Mouse (Mus musculus) thymus, adult 2 months (tissue): ENCODE results near the gene Midn.
A peak's percentile ranks its signal among the peaks of the same experiment; 100 is the strongest.

Source experiments
- CTCF ChIP-seq: fragments of 200-500 bp; IDR thresholded peaks from 2 replicates; pipeline ENCODE4 v1.5.1; 2012; ENCODE audit warnings: mild to moderate bottlenecking, control low read depth, low read length, moderate library complexity, borderline replicate concordance; ENCODE audit not compliant: control insufficient read depth, poor library complexity, insufficient read depth; ENCODE audit errors: extremely low read depth
- POLR2A ChIP-seq: fragments of 200-500 bp; IDR thresholded peaks from 2 replicates; pipeline ENCODE4 v1.6.1; 2012; ENCODE audit warnings: mild to moderate bottlenecking, low read length, control low read depth, moderate library complexity; ENCODE audit not compliant: control insufficient read depth, poor library complexity, insufficient read depth; ENCODE audit errors: extremely low read depth

GRCm38 (mm10) chr10:80152071-80152872 is 4.2 kb downstream of the Midn start:
- TF ChIP-seq POLR2A: no peak
- TF ChIP-seq CTCF: peak; percentile 18; the same call in 1 of the 2 replicates
